Mouse (Mus musculus) midbrain, embryonic 10.5 days (tissue): ENCODE measurements around the gene Smap2. TPM values are rescaled to one million over a fixed set of nuclear protein-coding genes. Genes with fewer than 3 reads are reported as not detected.

Experiments used
- DNase-seq: peaks from one replicate; pipeline ENCODE4 v3.0.0-alpha.2; 2017; ENCODE audit warnings: low spot score
- H3K27ac ChIP-seq: fragments of 300-500 bp; sonication (generic); replicated peaks from 2 replicates; pipeline ENCODE4 v1.5.1; 2016; ENCODE audit warnings: mild to moderate bottlenecking
- H3K27me3 ChIP-seq: fragments of 300-500 bp; sonication (generic); 2 replicates; pipeline ENCODE4 v1.6.1; 2016; ENCODE audit warnings: low read depth, mild to moderate bottlenecking; ENCODE audit not compliant: poor library complexity, severe bottlenecking
- H3K36me3 ChIP-seq: fragments of 300-500 bp; sonication (generic); 2 replicates; pipeline ENCODE4 v1.6.1; 2016; ENCODE audit warnings: mild to moderate bottlenecking, moderate library complexity
- H3K4me1 ChIP-seq: fragments of 300-500 bp; sonication (generic); 2 replicates; pipeline ENCODE4 v1.6.1; 2016
- H3K4me3 ChIP-seq: fragments of 300-500 bp; sonication (generic); 2 replicates; pipeline ENCODE4 v1.5.1; 2016; ENCODE audit warnings: mild to moderate bottlenecking, moderate library complexity
- H3K9me3 ChIP-seq: fragments of 300-500 bp; sonication (generic); replicated peaks from 2 replicates; pipeline ENCODE4 v1.6.1; 2016; ENCODE audit warnings: mild to moderate bottlenecking
- WGBS: fragments of 180-500 bp; shearing (Covaris S2); methylation state at CpG from one replicate; pipeline ENCODE4 v1.1.7; 2016; 5-methylcytosine and 5-hydroxymethylcytosine counted together
- polyA plus RNA-seq: library from polyadenylated mRNA; unstranded; fragments of >200 nt; fragmentation: Nextera tagmentation; extraction: Ambion mirVana; gene quantifications from 2 replicates; pipeline ENCODE4 v1.2.1, GENCODE M21; 2016

The Smap2 gene
- polyA plus RNA-seq, 1 experiment from 2014 or later, result 14.0 TPM

GRCm38 (mm10) chr4:121001042-121001441 lies 16.0 kb downstream of the Smap2 start:
- Histone ChIP-seq H3K4me1 (peaks cover 43% of the 10 kb centered on the region), H3K27me3 (peaks cover 75% of the 10 kb centered on the region), H3K4me3 (no peak overlapping the region), H3K9me3 (no peaks in the 10 kb centered on the region), H3K27ac (no peak overlapping the region), H3K36me3 (no peaks in the 10 kb centered on the region)
- 82% methylated on average over 2 of the region's 2 CpGs for WGBS
- DNase-seq, result no peak

- H3K4me3 ChIP-seq, result no peak overlapping the region
- no peaks in the 10 kb centered on the region for H3K9me3 ChIP-seq
- H3K36me3 ChIP-seq, result no peaks in the 10 kb centered on the region
- 69% methylated on average over 1 of the region's 1 CpGs for WGBS
- H3K27ac ChIP-seq, result no peak overlapping the region
- peaks cover 81% of the 10 kb centered on the region for H3K27me3 ChIP-seq
- no peak for DNase-seq
- peaks cover 20% of the 10 kb centered on the region for H3K4me1 ChIP-seq
Measured at GRCm38 (mm10) chr4:120995911-120996310, 21.1 kb downstream of the Smap2 start.

GRCm38 (mm10) chr4:120993025-120993424 lies 24.0 kb downstream of the Smap2 start:
- Histone ChIP-seq H3K36me3 (no peaks in the 10 kb centered on the region), H3K9me3 (peaks cover 8% of the 10 kb centered on the region; the same call in 1 of the 2 replicates), H3K4me3 (no peak overlapping the region), H3K27ac (no peak overlapping the region), H3K4me1 (peaks cover 18% of the 10 kb centered on the region), H3K27me3 (peaks cover 87% of the 10 kb centered on the region)
- DNase-seq, result no peak
- 86% methylated on average over 1 of the region's 1 CpGs for WGBS

- 34% methylated on average over 2 of the region's 2 CpGs for WGBS
Measured at GRCm38 (mm10) chr4:120992284-120992683, 24.8 kb downstream of the Smap2 start.

GRCm38 (mm10) chr4:120987319-120987718 lies 29.7 kb downstream of the Smap2 start:
- Histone ChIP-seq H3K27me3 (peaks cover 45% of the 10 kb centered on the region), H3K4me1 (peaks cover 8% of the 10 kb centered on the region), H3K36me3 (peaks cover 14% of the 10 kb centered on the region), H3K27ac (no peak overlapping the region), H3K4me3 (no peak overlapping the region), H3K9me3 (peaks cover 8% of the 10 kb centered on the region; the same call in 1 of the 2 replicates)
- no peak for DNase-seq
- WGBS, result 84% methylated on average over 4 of the region's 4 CpGs

More at GRCm38 (mm10) chr4:120992284-120992683, 24.8 kb downstream of the Smap2 start:
- peaks cover 8% of the 10 kb centered on the region; the same call in 1 of the 2 replicates for H3K9me3 ChIP-seq
- DNase-seq, result no peak
- no peak overlapping the region for H3K4me3 ChIP-seq
- peaks cover 18% of the 10 kb centered on the region for H3K4me1 ChIP-seq
- H3K27me3 ChIP-seq, result peaks cover 87% of the 10 kb centered on the region
- H3K27ac ChIP-seq, result no peak overlapping the region
- H3K36me3 ChIP-seq, result no peaks in the 10 kb centered on the region

GRCm38 (mm10) chr4:120986446-120986845 lies 30.6 kb downstream of the Smap2 start:
- Histone ChIP-seq H3K9me3 (peaks cover 8% of the 10 kb centered on the region; the same call in 1 of the 2 replicates), H3K36me3 (peaks cover 14% of the 10 kb centered on the region), H3K4me3 (no peak overlapping the region), H3K27ac (no peak overlapping the region), H3K4me1 (no peaks in the 10 kb centered on the region; the same call in 1 of the 2 replicates), H3K27me3 (peaks cover 45% of the 10 kb centered on the region)
- peak; percentile 32 for DNase-seq
- WGBS, result 31% methylated on average over 6 of the region's 6 CpGs

GRCm38 (mm10) chr4:120978221-120978620 lies 38.8 kb downstream of the Smap2 start:
- whole genome bisulfite sequencing, result 90% methylated on average over 3 of the region's 3 CpGs
- no peak overlapping the region for H3K4me3 ChIP-seq

GRCm38 (mm10) chr4:120975428-120975734 lies 41.7 kb downstream of the Smap2 start:
- Histone ChIP-seq H3K9me3 (no peaks in the 10 kb centered on the region), H3K4me3 (no peak overlapping the region), H3K36me3 (peaks cover 43% of the 10 kb centered on the region), H3K27ac (no peak overlapping the region), H3K27me3 (no peaks in the 10 kb centered on the region), H3K4me1 (no peaks in the 10 kb centered on the region)
- no peak for DNase-seq
- WGBS, result 92% methylated on average over 4 of the region's 4 CpGs

More at GRCm38 (mm10) chr4:120978221-120978620, 38.8 kb downstream of the Smap2 start:
- no peak overlapping the region for H3K27ac ChIP-seq
- DNase-seq, result no peak
- H3K9me3 ChIP-seq, result no peaks in the 10 kb centered on the region
- no peaks in the 10 kb centered on the region for H3K4me1 ChIP-seq
- no peaks in the 10 kb centered on the region for H3K27me3 ChIP-seq
- H3K36me3 ChIP-seq, result peaks cover 23% of the 10 kb centered on the region

- Histone ChIP-seq H3K9me3 (no peaks in the 10 kb centered on the region), H3K27ac (no peak overlapping the region), H3K4me3 (no peak overlapping the region), H3K27me3 (no peaks in the 10 kb centered on the region), H3K4me1 (no peaks in the 10 kb centered on the region), H3K36me3 (peaks cover 41% of the 10 kb centered on the region)
- no peak for DNase-seq
- 84% methylated on average over 11 of the region's 11 CpGs for WGBS
Measured at GRCm38 (mm10) chr4:120974711-120975427, 42.2 kb downstream of the Smap2 start.

- Histone ChIP-seq H3K4me1 (no peaks in the 10 kb centered on the region), H3K4me3 (no peak overlapping the region), H3K9me3 (no peaks in the 10 kb centered on the region), H3K36me3 (peaks cover 60% of the 10 kb centered on the region), H3K27me3 (no peaks in the 10 kb centered on the region), H3K27ac (no peak overlapping the region)
- WGBS, result 89% methylated on average over 8 of the region's 8 CpGs
- DNase-seq, result no peak
Measured at GRCm38 (mm10) chr4:120971842-120972241, 45.2 kb downstream of the Smap2 start.

- Histone ChIP-seq H3K36me3 (peaks cover 56% of the 10 kb centered on the region), H3K27ac (no peak overlapping the region), H3K4me3 (no peak overlapping the region), H3K27me3 (no peaks in the 10 kb centered on the region), H3K4me1 (no peaks in the 10 kb centered on the region), H3K9me3 (no peaks in the 10 kb centered on the region)
- DNase-seq, result no peak
- 86% methylated on average over 5 of the region's 5 CpGs for WGBS
Measured at GRCm38 (mm10) chr4:120969382-120970146, 47.5 kb downstream of the Smap2 start.

- Histone ChIP-seq H3K4me1 (no peaks in the 10 kb centered on the region), H3K27me3 (no peaks in the 10 kb centered on the region), H3K27ac (no peak overlapping the region), H3K9me3 (no peaks in the 10 kb centered on the region), H3K36me3 (peaks cover 51% of the 10 kb centered on the region), H3K4me3 (no peak overlapping the region)
- 94% methylated on average over 9 of the region's 9 CpGs for WGBS
- no peak for DNase-seq
Measured at GRCm38 (mm10) chr4:120968486-120968885, 48.6 kb downstream of the Smap2 start.

GRCm38 (mm10) chr4:120955586-120955985 lies 61.5 kb downstream of the Smap2 start:
- Histone ChIP-seq H3K27me3 (no peaks in the 10 kb centered on the region), H3K4me3 (no peak overlapping the region), H3K9me3 (no peaks in the 10 kb centered on the region), H3K4me1 (peaks cover 22% of the 10 kb centered on the region), H3K36me3 (no peaks in the 10 kb centered on the region), H3K27ac (no peak overlapping the region)
- DNase-seq, result no peak
- 88% methylated on average over 1 of the region's 1 CpGs for WGBS
